Mouse (Mus musculus) liver, embryonic 14.5 days (tissue): ENCODE measurements around the gene St6galnac4. TPM values are rescaled to one million over a fixed set of nuclear protein-coding genes. Genes with fewer than 3 reads are reported as not detected.

Experiments used
- ATAC-seq: fragments of 200-750 bp; cut with Nextera tagmentation; 2 replicates; pipeline ENCODE4 v1.8.0; 2017; ENCODE audit warnings: moderate number of reproducible peaks, mild to moderate bottlenecking, moderate library complexity; ENCODE audit not compliant: insufficient read depth
- DNase-seq, 3 experiments: peaks; one replicate each; pipeline ENCODE4 v3.0.0-alpha.2; 2012 to 2013; ENCODE audit warnings: low read depth in 3 of 3, low spot score in 3 of 3
- H3K27ac ChIP-seq: fragments of 300-500 bp; sonication (generic); 2 replicates; pipeline ENCODE4 v1.5.1; 2014; ENCODE audit warnings: moderate library complexity, mild to moderate bottlenecking, control low read depth, inconsistent platforms
- H3K27me3 ChIP-seq: fragments of 300-500 bp; sonication (generic); 2 replicates; pipeline ENCODE4 v1.6.1; 2014; ENCODE audit warnings: mild to moderate bottlenecking, low read length, moderate library complexity; ENCODE audit not compliant: control insufficient read depth, insufficient read depth
- H3K36me3 ChIP-seq: fragments of 300-500 bp; sonication (generic); replicated peaks from 2 replicates; pipeline ENCODE4 v1.6.1; 2014; ENCODE audit warnings: low read depth; ENCODE audit not compliant: control insufficient read depth, insufficient read depth
- H3K4me1 ChIP-seq, 2 experiments: fragments of 200-500 bp in 1 of 2; fragments of 300-500 bp in 1 of 2; sonication (generic) in 1 of 2; replicated peaks; 2 replicates each; pipeline ENCODE4 v1.6.1; 2012 to 2014; ENCODE audit warnings: antibody characterized with exemption in 1 of 2, inconsistent platforms in 1 of 2, low read length in 1 of 2; ENCODE audit not compliant: control insufficient read depth in 2 of 2, insufficient read depth in 2 of 2
- H3K4me2 ChIP-seq: fragments of 300-500 bp; sonication (generic); 2 replicates; pipeline ENCODE4 v1.6.1; 2014; ENCODE audit warnings: low read depth, mild to moderate bottlenecking, control low read depth, moderate library complexity
- H3K4me3 ChIP-seq, 2 experiments: fragments of 200-500 bp in 1 of 2; fragments of 300-500 bp in 1 of 2; sonication (generic) in 1 of 2; 2 replicates each; pipeline ENCODE4 v1.5.1; 2012 to 2014; ENCODE audit warnings: low read depth in 2 of 2, low read length in 2 of 2, mild to moderate bottlenecking in 2 of 2, control low read depth in 1 of 2, inconsistent platforms in 1 of 2, moderate library complexity in 1 of 2; ENCODE audit not compliant: insufficient read depth in 1 of 2
- H3K9ac ChIP-seq: fragments of 300-500 bp; sonication (generic); replicated peaks from 2 replicates; pipeline ENCODE4 v1.6.1; 2014; ENCODE audit warnings: mild to moderate bottlenecking, control low read depth, moderate library complexity
- H3K9me3 ChIP-seq: fragments of 300-500 bp; sonication (generic); 2 replicates; pipeline ENCODE4 v1.6.1; 2016; ENCODE audit warnings: low read length, mixed read lengths; ENCODE audit not compliant: control insufficient read depth
- CTCF ChIP-seq: IDR thresholded peaks from 2 replicates; pipeline ENCODE4 v1.5.1; 2016; ENCODE audit warnings: antibody characterized with exemption, low read depth, control low read depth
- EP300 ChIP-seq: IDR thresholded peaks from 2 replicates; pipeline ENCODE4 v1.6.1; 2016; ENCODE audit warnings: antibody characterized with exemption, low read depth
- WGBS: fragments of 180-500 bp; shearing (Covaris S2); extraction: QIAGEN DNeasy Blood & Tissue Kit; methylation state at CpG from one replicate; pipeline ENCODE4 v1.1.7; 2014; ENCODE audit not compliant: insufficient replicate concordance; 5-methylcytosine and 5-hydroxymethylcytosine counted together
- polyA plus RNA-seq, 2 experiments: library from polyadenylated mRNA; depleted of rRNA in 1 of 2; stranded (reverse) in 1 of 2; unstranded in 1 of 2; fragments of >200 nt; fragmentation: Nextera tagmentation in 1 of 2; extraction: Ambion mirVana in 1 of 2; gene quantifications; 2 replicates each; pipeline versions ENCODE4 v1.2.1 to v1.2.3; 2012 to 2014

St6galnac4 gene
- polyA plus RNA-seq, 2 experiments, result 5.4 to 6.2 TPM

GRCm38 (mm10) chr2:32555484-32555883 lies 31.4 kb upstream of the St6galnac4 start:
- H3K4me2 ChIP-seq, result no peak overlapping the region

DNA sequence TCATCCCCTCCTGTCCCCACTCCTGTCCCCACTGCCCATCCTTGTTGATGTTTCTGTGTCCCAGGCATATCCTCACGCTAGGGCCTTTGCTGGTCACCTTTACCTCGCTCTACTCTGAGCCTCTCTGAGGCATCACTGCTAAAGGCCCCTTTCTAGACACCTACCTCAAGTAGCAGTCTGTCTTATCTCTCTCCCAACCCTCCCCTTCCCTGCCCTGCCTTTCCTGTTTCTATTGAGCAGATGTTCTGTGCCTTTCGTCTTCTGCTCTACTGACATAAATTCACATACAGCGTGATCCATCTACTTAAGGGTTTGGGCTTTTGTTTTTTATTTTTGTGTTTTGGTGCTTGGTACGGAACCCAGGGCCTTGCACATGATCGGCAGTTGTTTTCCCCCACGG lies 30.9 kb upstream of the St6galnac4 start:
- Histone ChIP-seq H3K4me3 (no peak overlapping the region), H3K9me3 (no peaks in the 10 kb centered on the region), H3K9ac (no peak overlapping the region), H3K36me3 (no peaks in the 10 kb centered on the region), H3K27me3 (no peaks in the 10 kb centered on the region), H3K4me1 (peaks cover 0 to 3% of the 10 kb centered on the region in 2 experiments; a peak in 2 of 4 replicates), H3K4me2 (no peak overlapping the region), H3K27ac (no peak overlapping the region)
- no peak for ATAC-seq
- TF ChIP-seq CTCF (no peak), EP300 (no peak)
- no peak for DNase-seq
- WGBS, result 36% methylated on average over 7 of the region's 7 CpGs

More at GRCm38 (mm10) chr2:32555484-32555883, 31.4 kb upstream of the St6galnac4 start:
- ATAC-seq (no peak), DNase-seq (no peak)
- Histone ChIP-seq H3K9me3 (no peaks in the 10 kb centered on the region), H3K27ac (no peak overlapping the region), H3K4me1 (peaks cover 0 to 3% of the 10 kb centered on the region in 2 experiments; a peak in 2 of 4 replicates), H3K36me3 (no peaks in the 10 kb centered on the region), H3K4me3 (no peak overlapping the region), H3K9ac (no peak overlapping the region), H3K27me3 (no peaks in the 10 kb centered on the region)
- WGBS, result 64% methylated on average over 4 of the region's 4 CpGs
- TF ChIP-seq CTCF (no peak), EP300 (no peak)

- no peak for ATAC-seq
- Histone ChIP-seq H3K4me2 (no peak overlapping the region), H3K4me3 (no peak overlapping the region), H3K4me1 (peaks cover 0 to 3% of the 10 kb centered on the region in 2 experiments; a peak in 2 of 4 replicates), H3K9ac (no peak overlapping the region), H3K9me3 (no peaks in the 10 kb centered on the region), H3K36me3 (no peaks in the 10 kb centered on the region), H3K27me3 (no peaks in the 10 kb centered on the region), H3K27ac (no peak overlapping the region)
- 73% methylated on average over 5 of the region's 5 CpGs for WGBS
- TF ChIP-seq CTCF (no peak), EP300 (no peak)
- no peak for DNase-seq
These were observed 27.3 kb upstream of the St6galnac4 start for GRCm38 (mm10) chr2:32559570-32559969.

GRCm38 (mm10) chr2:32566536-32567063 lies 20.3 kb upstream of the St6galnac4 start:
- Histone ChIP-seq H3K9me3 (no peaks in the 10 kb centered on the region), H3K4me2 (no peak overlapping the region), H3K27ac (no peak overlapping the region), H3K36me3 (no peaks in the 10 kb centered on the region), H3K9ac (no peak overlapping the region), H3K4me3 (no peak overlapping the region), H3K27me3 (no peaks in the 10 kb centered on the region), H3K4me1 (peaks cover 1 to 4% of the 10 kb centered on the region in 2 experiments; a peak in 3 of 4 replicates)
- DNase-seq, result peak in 2 of 3 experiments; percentile 37 to 51
- TF ChIP-seq EP300 (no peak), CTCF (peak; percentile 88)
- ATAC-seq, result no peak
- 25% methylated on average over 4 of the region's 4 CpGs for WGBS

GRCm38 (mm10) chr2:32568149-32568548 lies 18.7 kb upstream of the St6galnac4 start:
- Histone ChIP-seq H3K4me1 (peaks cover 3 to 5% of the 10 kb centered on the region in 2 experiments; a peak in 3 of 4 replicates), H3K4me2 (no peak overlapping the region), H3K4me3 (no peak overlapping the region), H3K9ac (no peak overlapping the region), H3K27ac (no peak overlapping the region), H3K9me3 (no peaks in the 10 kb centered on the region), H3K36me3 (no peaks in the 10 kb centered on the region), H3K27me3 (no peaks in the 10 kb centered on the region)
- no peak for ATAC-seq
- TF ChIP-seq EP300 (no peak), CTCF (no peak)
- DNase-seq, result no peak
- whole genome bisulfite sequencing, result 59% methylated on average over 5 of the region's 5 CpGs
